Mouse (Mus musculus) spleen, adult 2 months (tissue): ENCODE measurements at regions not wholly inside any gene's neighbourhood (a gene's known extent, or its start where the extent isn't known, plus 50 kb on each side); places are given as distances from the start of the nearest gene placed in this dataset.

Experiments
- CTCF ChIP-seq: fragments of 200-500 bp; IDR thresholded peaks from 2 replicates; pipeline ENCODE4 v1.5.1; 2011; ENCODE audit warnings: mild to moderate bottlenecking, inconsistent platforms; ENCODE audit not compliant: insufficient read depth, insufficient read length, insufficient replicate concordance; ENCODE audit errors: extremely low read depth
- POLR2A ChIP-seq: fragments of 200-500 bp; IDR thresholded peaks from 2 replicates; pipeline ENCODE4 v1.6.1; 2011; ENCODE audit warnings: low read depth, low read length, inconsistent platforms

- TF ChIP-seq CTCF (no peak), POLR2A (no peak)
Measured at GRCm38 (mm10) chr11:64586056-64586455, 149.6 kb upstream of the F930015N05Rik start.
